ENCODE assay signal across 14 mouse cellular contexts in the genomic region with DNA sequence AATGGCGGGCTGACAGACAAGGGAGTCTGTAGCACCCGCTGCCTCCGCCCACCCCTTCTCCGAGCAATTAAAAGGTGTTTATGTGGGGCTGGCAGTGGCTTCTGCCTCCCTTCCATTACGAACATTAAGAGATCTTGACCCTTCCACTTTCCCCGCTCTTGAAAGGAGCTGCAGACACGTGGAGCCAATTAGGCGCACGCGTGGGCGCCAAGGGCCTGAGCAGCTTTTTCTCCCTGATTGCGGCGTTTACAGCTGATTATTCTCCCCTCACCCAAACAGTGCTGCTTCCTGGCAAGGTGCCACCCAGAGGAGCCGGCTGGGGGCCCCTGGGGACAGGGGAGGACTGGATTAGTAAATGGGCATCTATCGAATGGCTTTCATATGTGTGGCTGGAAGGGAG.
DNase-seq lines count a peak whose midpoint lies in the region; ATAC-seq lines count a peak whose summit lies in the region.
"Had no signal": no experiment of that assay in that cellular context is flagged by ENCODE, and none has a peak within 500 bp of the region (broad histone marks: within the 10 kb centered on the region; RNA-seq: fewer than 3 reads in every experiment).

No protein-coding gene starts in this region.

- H3K4me1 ChIP-seq in heart, embryonic 13.5 days: peaks cover 13% of the 10 kb centered on the region
- H3K4me1 ChIP-seq in neural tube, embryonic 15.5 days: peaks cover 28% of the 10 kb centered on the region

- peaks cover 13% of the 10 kb centered on the region for H3K27me3 ChIP-seq in heart, embryonic 13.5 days (replicated peaks)
- H3K27me3 ChIP-seq in neural tube, embryonic 15.5 days (replicated peaks): no peaks in the 10 kb centered on the region

- no peaks in the 10 kb centered on the region for H3K36me3 ChIP-seq in heart, embryonic 13.5 days
- 0 out of 2 replicates have a peak, but pooled peaks cover 3% of the 10 kb centered on the region for H3K36me3 ChIP-seq in neural tube, embryonic 15.5 days

- H3K9me3 ChIP-seq in heart, embryonic 13.5 days: no peaks in the 10 kb centered on the region
- H3K9me3 ChIP-seq in neural tube, embryonic 15.5 days (replicated peaks): no peaks in the 10 kb centered on the region

- ATAC-seq in heart, embryonic 13.5 days (ENCODE audit: extremely low read depth, insufficient number of reproducible peaks, low FRiP score, low TSS enrichment): no peak
- no peak for ATAC-seq in neural tube, embryonic 15.5 days (ENCODE audit: low FRiP score)

- no peak overlapping the region for H3K27ac ChIP-seq in heart, embryonic 13.5 days (replicated peaks)
- H3K27ac ChIP-seq in neural tube, embryonic 15.5 days (replicated peaks): 0 out of 2 replicates have a peak overlapping the region, but pooled peaks have one; percentile 9
- H3K27ac ChIP-seq: kidney, postnatal 0 days had no signal

- DNase-seq in heart, adult 11 months: no peak
- DNase-seq in right cerebral cortex, postnatal 14 days: peak; percentile 35
- DNase-seq in right cerebral cortex, adult 18-20 months: no peak
- peak; percentile 49 for DNase-seq in forelimb bud, embryonic 11.5 days (ENCODE audit: low read depth, low spot score)
- no peak for DNase-seq in layer of hippocampus, adult 9-10 months (ENCODE audit: low spot score)
- DNase-seq in layer of hippocampus, adult 11-12 months (ENCODE audit: low spot score): no peak
- DNase-seq: adrenal gland, postnatal 25 days; heart, adult 18-20 months; heart, postnatal 14 days; lung, adult 18-20 months had no signal

- no peak overlapping the region for H3K4me3 ChIP-seq in heart, embryonic 13.5 days
- no peak overlapping the region for H3K4me3 ChIP-seq in neural tube, embryonic 15.5 days (replicated peaks)
- H3K4me3 ChIP-seq: myocyte had no signal

- 0 out of 2 replicates have a peak overlapping the region, but pooled peaks have one; percentile 28 for H3K9ac ChIP-seq in heart, embryonic 13.5 days
- H3K9ac ChIP-seq in neural tube, embryonic 15.5 days (replicated peaks): no peak overlapping the region

- 61% methylated on average over 15 of the region's 15 CpGs for WGBS in heart, embryonic 13.5 days
- 28% methylated on average over 15 of the region's 15 CpGs for WGBS in neural tube, embryonic 15.5 days

- no peak overlapping the region for H3K4me2 ChIP-seq in heart, embryonic 13.5 days
- H3K4me2 ChIP-seq in neural tube, embryonic 15.5 days: no peak overlapping the region

Comparison
In these comparisons a context has a peak if more than half of its experiments do, and no peak if none do; other contexts are left out.
1. DNase-seq: peak in right cerebral cortex, postnatal 14 days (single experiment) and forelimb bud, embryonic 11.5 days (single experiment); none in heart, adult 11 months (single experiment), right cerebral cortex, adult 18-20 months (single experiment), layer of hippocampus, adult 9-10 months (single experiment) and layer of hippocampus, adult 11-12 months (single experiment).